Mouse (Mus musculus) spleen, postnatal 14 days (tissue): ENCODE results near the gene Gm10153.
"Not testable (repeated sequence)": the region's sequence is repeated elsewhere in the genome, so short reads cannot be mapped to it uniquely, and the experiment has no call there.

Experiments
- DNase-seq, 2 experiments: peaks; one replicate each; pipeline ENCODE4 v3.0.0; 2021 to 2022; ENCODE audit warnings: low spot score in 2 of 2

Gene Gm10153

GRCm38 (mm10) chr7:142143506-142144010 is 46.6 kb downstream of the Gm10153 start:
- not testable (repeated sequence) for DNase-seq

GRCm38 (mm10) chr7:142140696-142141095 is 49.5 kb downstream of the Gm10153 start:
- DNase-seq = no peak
